Mouse (Mus musculus) myocyte (in vitro differentiated cells): Measurements from ENCODE around the gene Srsf7. TPM values are rescaled to one million over a fixed set of nuclear protein-coding genes. Genes with fewer than 3 reads are reported as not detected.

Source experiments
- H3K27me3 ChIP-seq: one replicate; pipeline ENCODE4 v1.6.1; 2011; ENCODE audit not compliant: control insufficient read depth, insufficient read depth, insufficient read length
- H3K36me3 ChIP-seq: one replicate; pipeline ENCODE4 v1.6.1; 2011; ENCODE audit not compliant: control insufficient read depth, insufficient read depth
- H3K4me2 ChIP-seq: one replicate; pipeline ENCODE4 v1.6.1; 2011; ENCODE audit warnings: low read depth, control low read depth
- H3K4me3 ChIP-seq: one replicate; pipeline ENCODE4 v1.5.1; 2011; ENCODE audit warnings: mild to moderate bottlenecking, control low read depth, moderate library complexity
- H3K79me2 ChIP-seq: one replicate; pipeline ENCODE4 v1.6.1; 2011; ENCODE audit not compliant: control insufficient read depth, insufficient read depth
- H3ac ChIP-seq: one replicate; pipeline ENCODE4 v1.6.1; 2011; ENCODE audit not compliant: control insufficient read depth, insufficient read length
- CEBPB ChIP-seq: IDR thresholded peaks from 2 replicates; pipeline ENCODE4 v1.6.1; 2011; ENCODE audit warnings: mild to moderate bottlenecking, moderate library complexity; ENCODE audit not compliant: poor library complexity, insufficient read depth, severe bottlenecking
- E2F4 ChIP-seq: IDR thresholded peaks from one replicate; pipeline ENCODE4 v1.6.1; 2011; ENCODE audit warnings: mild to moderate bottlenecking, control low read depth, moderate library complexity; ENCODE audit not compliant: insufficient read depth
- MAX ChIP-seq: IDR thresholded peaks from one replicate; pipeline ENCODE4 v1.6.1; 2011; ENCODE audit warnings: low read depth, mild to moderate bottlenecking, control low read depth
- MYOD1 ChIP-seq, 3 experiments: IDR thresholded peaks; one replicate each; pipeline ENCODE4 v1.6.1; 2011; ENCODE audit warnings: control low read depth in 2 of 3, low read depth in 2 of 3, mild to moderate bottlenecking in 2 of 3, moderate library complexity in 1 of 3; ENCODE audit not compliant: insufficient read length in 2 of 3, control insufficient read depth in 1 of 3
- MYOG ChIP-seq, 3 experiments: IDR thresholded peaks; one replicate each; pipeline ENCODE4 v1.6.1; 2011; ENCODE audit warnings: control low read depth in 2 of 3, low read depth in 2 of 3, mild to moderate bottlenecking in 2 of 3; ENCODE audit not compliant: insufficient read length in 2 of 3, control insufficient read depth in 1 of 3, insufficient read depth in 1 of 3
- POLR2A ChIP-seq: IDR thresholded peaks from one replicate; pipeline ENCODE4 v1.6.1; 2011; ENCODE audit warnings: low read depth, mild to moderate bottlenecking, control low read depth, moderate library complexity; ENCODE audit not compliant: insufficient read length
- POLR2AphosphoS2 ChIP-seq: IDR thresholded peaks from one replicate; pipeline ENCODE4 v1.6.1; 2011; ENCODE audit warnings: low read depth, control low read depth; ENCODE audit not compliant: insufficient read length
- REST ChIP-seq: IDR thresholded peaks from one replicate; pipeline ENCODE4 v1.6.1; 2011; ENCODE audit warnings: mild to moderate bottlenecking, control low read depth, moderate library complexity; ENCODE audit not compliant: insufficient read depth, insufficient read length
- SRF ChIP-seq: IDR thresholded peaks from one replicate; pipeline ENCODE4 v1.6.1; 2011; ENCODE audit warnings: low read depth; ENCODE audit not compliant: control insufficient read depth, insufficient read length
- TCF12 ChIP-seq: IDR thresholded peaks from one replicate; pipeline ENCODE4 v1.6.1; 2011; ENCODE audit warnings: mild to moderate bottlenecking, control low read depth; ENCODE audit not compliant: poor library complexity, insufficient read depth, severe bottlenecking
- TCF3 ChIP-seq: IDR thresholded peaks from one replicate; pipeline ENCODE4 v1.6.1; 2011; ENCODE audit warnings: low read depth, control low read depth; ENCODE audit not compliant: insufficient read length
- USF1 ChIP-seq: IDR thresholded peaks from one replicate; pipeline ENCODE4 v1.6.1; 2011; ENCODE audit warnings: low read depth, mild to moderate bottlenecking, control low read depth, moderate library complexity
- polyA plus RNA-seq: library from polyadenylated mRNA; unstranded; fragments of >200 nt; fragmentation: generic; extraction: Trizol; gene quantifications from one replicate; pipeline ENCODE4 v1.2.1, GENCODE M21; 2012; ENCODE audit warnings: missing spikeins

The Srsf7 gene
- polyA plus RNA-seq, 1 experiment: 72.0 TPM

- TF ChIP-seq REST (no peak), MYOG (IDR thresholded peaks at IDR 0.05; ENCODE audit: control insufficient read depth in 1 of 3, insufficient read depth in 1 of 3, insufficient read length in 2 of 3, low read depth in 2 of 3) (no peak)
- Histone ChIP-seq H3K36me3 (no peaks in the 10 kb centered on the region), H3K79me2 (no peaks in the 10 kb centered on the region), H3K4me3 (no peak overlapping the region), H3ac (no peak overlapping the region), H3K27me3 (no peaks in the 10 kb centered on the region), H3K4me2 (no peak overlapping the region)
Observed at GRCm38 (mm10) chr17:80169792-80170191, 37.3 kb downstream of the Srsf7 start.

- Histone ChIP-seq H3ac (no peak overlapping the region), H3K4me2 (peak overlapping the region; percentile 63), H3K27me3 (no peaks in the 10 kb centered on the region), H3K79me2 (no peaks in the 10 kb centered on the region), H3K4me3 (no peak overlapping the region), H3K36me3 (no peaks in the 10 kb centered on the region)
- no peak for TF ChIP-seq USF1
- TF ChIP-seq MYOG (IDR thresholded peaks at IDR 0.05; ENCODE audit: control insufficient read depth in 1 of 3, insufficient read depth in 1 of 3, insufficient read length in 2 of 3, low read depth in 2 of 3): peak in 1 of 3 experiments; percentile 46
- TF ChIP-seq TCF12: no peak
- TF ChIP-seq MAX: no peak
- TF ChIP-seq MYOD1 (IDR thresholded peaks at IDR 0.05; ENCODE audit: control insufficient read depth in 1 of 3, insufficient read length in 2 of 3, low read depth in 2 of 3): peak in 2 of 3 experiments; percentile 21 to 44
Observed at GRCm38 (mm10) chr17:80168425-80169182, 38.5 kb downstream of the Srsf7 start.

GRCm38 (mm10) chr17:80167851-80168251 lies 39.3 kb downstream of the Srsf7 start:
- Histone ChIP-seq H3K4me3 (no peak overlapping the region), H3K79me2 (no peaks in the 10 kb centered on the region), H3ac (no peak overlapping the region), H3K36me3 (no peaks in the 10 kb centered on the region), H3K27me3 (no peaks in the 10 kb centered on the region), H3K4me2 (peak overlapping the region; percentile 63)
- TF ChIP-seq CEBPB: no peak
- no peak for TF ChIP-seq POLR2A
- TF ChIP-seq TCF3: no peak
- TF ChIP-seq REST: no peak
- TF ChIP-seq MAX: no peak
- TF ChIP-seq SRF: no peak
- TF ChIP-seq MYOD1 (IDR thresholded peaks at IDR 0.05; ENCODE audit: control insufficient read depth in 1 of 3, insufficient read length in 2 of 3, low read depth in 2 of 3): no peak
- TF ChIP-seq POLR2AphosphoS2: no peak
- TF ChIP-seq TCF12: no peak
- TF ChIP-seq E2F4: no peak
- TF ChIP-seq MYOG (IDR thresholded peaks at IDR 0.05; ENCODE audit: control insufficient read depth in 1 of 3, insufficient read depth in 1 of 3, insufficient read length in 2 of 3, low read depth in 2 of 3): no peak

GRCm38 (mm10) chr17:80167436-80167835 lies 39.7 kb downstream of the Srsf7 start:
- TF ChIP-seq MAX: no peak
- TF ChIP-seq TCF3: no peak
- TF ChIP-seq TCF12: no peak
- TF ChIP-seq USF1: no peak
- no peak for TF ChIP-seq POLR2AphosphoS2
- TF ChIP-seq SRF: no peak
- no peak for TF ChIP-seq REST
- TF ChIP-seq MYOG (IDR thresholded peaks at IDR 0.05; ENCODE audit: control insufficient read depth in 1 of 3, insufficient read depth in 1 of 3, insufficient read length in 2 of 3, low read depth in 2 of 3): no peak
- Histone ChIP-seq H3K27me3 (no peaks in the 10 kb centered on the region), H3K4me3 (no peak overlapping the region), H3K36me3 (no peaks in the 10 kb centered on the region), H3K4me2 (peak overlapping the region; percentile 63), H3ac (no peak overlapping the region), H3K79me2 (no peaks in the 10 kb centered on the region)

- no peak overlapping the region for H3ac ChIP-seq
- H3K36me3 ChIP-seq: no peaks in the 10 kb centered on the region
- no peak overlapping the region for H3K4me3 ChIP-seq
- H3K4me2 ChIP-seq: no peak overlapping the region
- no peak for TF ChIP-seq USF1
- TF ChIP-seq CEBPB: no peak
- no peak for TF ChIP-seq E2F4
- TF ChIP-seq MAX: no peak
- TF ChIP-seq MYOG (IDR thresholded peaks at IDR 0.05; ENCODE audit: control insufficient read depth in 1 of 3, insufficient read depth in 1 of 3, insufficient read length in 2 of 3, low read depth in 2 of 3): no peak
- TF ChIP-seq POLR2AphosphoS2: no peak
- no peak for TF ChIP-seq REST
- no peak for TF ChIP-seq TCF3
- no peak for TF ChIP-seq TCF12
- no peak for TF ChIP-seq POLR2A
- no peak for TF ChIP-seq MYOD1 (IDR thresholded peaks at IDR 0.05; ENCODE audit: control insufficient read depth in 1 of 3, insufficient read length in 2 of 3, low read depth in 2 of 3)
- TF ChIP-seq SRF: no peak
- H3K27me3 ChIP-seq: no peaks in the 10 kb centered on the region
- no peaks in the 10 kb centered on the region for H3K79me2 ChIP-seq
Observed at GRCm38 (mm10) chr17:80166346-80166745, 40.8 kb downstream of the Srsf7 start.
